Mouse (Mus musculus): Measurements from ENCODE around the gene Olfr139. TPM values are rescaled to one million over a fixed set of nuclear protein-coding genes. Genes with fewer than 3 reads are reported as not detected.

The Olfr139 gene
- not detected in 2 replicates for polyA plus RNA-seq (2012; rRNA removed)

DNA sequence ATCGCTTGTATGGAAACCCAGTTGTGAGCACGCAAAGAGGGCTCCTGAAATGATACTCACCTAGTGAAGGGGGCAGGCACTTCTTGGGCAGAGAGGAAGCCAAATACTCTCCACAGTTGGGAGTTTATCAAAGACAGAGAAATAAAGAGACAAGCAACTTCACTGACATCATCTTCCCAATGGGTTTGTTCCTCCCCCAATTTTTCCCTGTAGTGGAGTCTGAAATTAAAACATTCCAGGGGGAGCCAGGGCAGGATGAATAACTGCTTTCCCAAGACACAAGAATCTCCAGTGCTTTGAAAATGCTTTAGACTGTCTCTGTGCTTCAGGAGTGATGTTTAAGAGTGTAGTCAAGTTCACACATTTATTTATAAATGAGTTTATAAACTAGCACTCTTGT is at the start of gene Olfr139, which contains the start of gene Olfr399:
TSS of gene Olfr139 (minus strand) at position 101 of the 400 bp plus-strand sequence.
TSS of gene Olfr399 (minus strand) at position 165 of the 400 bp plus-strand sequence.
- no peak for TF ChIP-seq CTCF (IDR thresholded peaks at IDR 0.05; ENCODE audit: extremely low read depth, insufficient read length, insufficient replicate concordance, low read depth, low read length)
- no peak for TF ChIP-seq POLR2A (IDR thresholded peaks at IDR 0.05; ENCODE audit: low read depth, low read length)
- 77% methylated on average over 2 of the region's 2 CpGs for WGBS
- Histone ChIP-seq H3K4me3 (ENCODE audit: low read depth, low read length) (no peak within 1 kb of the TSS), H3K27me3 (ENCODE audit: control insufficient read depth, insufficient read depth, low read length) (no peaks in the 10 kb centered on the region), H3K27ac (ENCODE audit: insufficient read depth, low read depth, low read length) (no peak within 1 kb of the TSS), H3K4me1 (ENCODE audit: control insufficient read depth, insufficient read depth, insufficient read length, low read length) (no peaks in the 10 kb centered on the region), H3K36me3 (ENCODE audit: control insufficient read depth, insufficient read depth, low read length) (no peaks in the 10 kb centered on the region)

DNA sequence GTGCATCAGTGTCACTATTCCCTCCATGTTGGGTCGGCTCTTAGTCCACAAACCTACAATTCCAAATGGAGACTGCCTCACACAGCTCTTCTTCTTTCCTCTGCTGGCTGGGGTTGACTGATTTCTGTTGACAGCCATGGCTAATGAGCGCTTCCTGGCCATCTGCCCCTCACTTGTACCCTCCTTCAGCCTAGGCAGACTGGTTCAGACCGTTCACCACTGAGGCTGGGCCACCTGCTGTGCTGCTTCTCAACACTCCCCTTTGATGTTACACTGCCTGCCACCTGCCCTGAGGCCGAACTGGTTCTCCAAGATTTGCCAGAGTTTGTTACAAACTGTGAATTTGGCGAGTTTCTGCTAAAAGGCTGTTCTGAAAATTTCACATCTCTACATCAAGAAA is 48.7 kb upstream of the Olfr139 start:
- WGBS = 35% methylated on average over 5 of the region's 5 CpGs
- no peaks in the 10 kb centered on the region for H3K36me3 ChIP-seq (ENCODE audit: control insufficient read depth, insufficient read depth, low read length)
- no peak for TF ChIP-seq CTCF (IDR thresholded peaks at IDR 0.05; ENCODE audit: extremely low read depth, insufficient read length, insufficient replicate concordance, low read depth, low read length)
- no peak overlapping the region for H3K27ac ChIP-seq (ENCODE audit: insufficient read depth, low read depth, low read length)
- no peaks in the 10 kb centered on the region for H3K27me3 ChIP-seq (ENCODE audit: control insufficient read depth, insufficient read depth, low read length)
- no peaks in the 10 kb centered on the region for H3K4me1 ChIP-seq (ENCODE audit: control insufficient read depth, insufficient read depth, insufficient read length, low read length)
- H3K4me3 ChIP-seq (ENCODE audit: low read depth, low read length) = no peak overlapping the region

DNA sequence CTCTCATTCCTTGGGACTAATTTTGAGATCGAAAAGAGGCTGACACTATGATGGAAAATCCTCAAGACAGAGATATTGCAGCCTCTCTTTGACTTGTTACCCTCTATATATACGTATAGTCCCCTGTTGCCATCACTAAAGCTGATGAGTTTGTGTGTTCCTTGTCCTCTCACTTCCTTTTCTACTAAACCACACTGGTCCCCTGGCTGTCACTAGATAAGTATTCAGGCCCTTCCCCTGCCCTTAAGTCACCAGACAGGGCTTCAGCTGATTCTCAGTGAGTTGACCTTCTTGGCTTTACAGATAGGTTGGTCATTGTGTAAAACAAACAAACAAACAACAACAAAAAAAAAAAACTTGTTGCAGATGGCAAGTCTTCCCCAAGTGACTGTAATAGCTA is 45.2 kb upstream of the Olfr139 start:
- no peaks in the 10 kb centered on the region for H3K36me3 ChIP-seq (ENCODE audit: control insufficient read depth, insufficient read depth, low read length)
- no peaks in the 10 kb centered on the region for H3K4me1 ChIP-seq (ENCODE audit: control insufficient read depth, insufficient read depth, insufficient read length, low read length)
- H3K4me3 ChIP-seq (ENCODE audit: low read depth, low read length) = no peak overlapping the region
- no peaks in the 10 kb centered on the region for H3K27me3 ChIP-seq (ENCODE audit: control insufficient read depth, insufficient read depth, low read length)
- TF ChIP-seq POLR2A (IDR thresholded peaks at IDR 0.05; ENCODE audit: low read depth, low read length) = no peak
- TF ChIP-seq CTCF (IDR thresholded peaks at IDR 0.05; ENCODE audit: extremely low read depth, insufficient read length, insufficient replicate concordance, low read depth, low read length) = no peak
- H3K27ac ChIP-seq (ENCODE audit: insufficient read depth, low read depth, low read length) = no peak overlapping the region
- 50% methylated on average over 2 of the region's 2 CpGs for WGBS

DNA sequence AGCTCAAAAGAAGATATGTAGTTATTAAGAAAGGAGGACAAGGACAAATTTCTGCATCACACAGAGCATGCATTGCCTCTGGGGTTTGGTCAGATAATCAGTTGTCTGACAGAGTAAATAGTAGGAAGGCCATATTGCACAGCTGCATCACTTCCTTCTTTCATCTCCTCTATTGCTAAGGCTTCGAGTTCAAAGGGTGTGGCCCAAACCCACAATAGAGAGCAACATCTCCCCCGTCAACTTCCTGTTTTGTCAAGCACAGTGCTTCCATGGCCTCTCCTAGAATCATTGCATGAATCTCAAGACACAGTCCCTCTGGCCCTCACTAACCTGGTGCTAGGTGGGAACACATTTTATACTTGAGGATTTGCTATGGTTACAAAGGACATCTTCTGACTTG is 44.4 kb upstream of the Olfr139 start:
- no peak overlapping the region for H3K4me3 ChIP-seq (ENCODE audit: low read depth, low read length)
- no peaks in the 10 kb centered on the region for H3K36me3 ChIP-seq (ENCODE audit: control insufficient read depth, insufficient read depth, low read length)
- no peaks in the 10 kb centered on the region for H3K4me1 ChIP-seq (ENCODE audit: control insufficient read depth, insufficient read depth, insufficient read length, low read length)
- TF ChIP-seq POLR2A (IDR thresholded peaks at IDR 0.05; ENCODE audit: low read depth, low read length) = no peak
- no peak for TF ChIP-seq CTCF (IDR thresholded peaks at IDR 0.05; ENCODE audit: extremely low read depth, insufficient read length, insufficient replicate concordance, low read depth, low read length)
- H3K27ac ChIP-seq (ENCODE audit: insufficient read depth, low read depth, low read length) = no peak overlapping the region
- 39% methylated on average over 2 of the region's 2 CpGs for WGBS
- H3K27me3 ChIP-seq (ENCODE audit: control insufficient read depth, insufficient read depth, low read length) = no peaks in the 10 kb centered on the region

DNA sequence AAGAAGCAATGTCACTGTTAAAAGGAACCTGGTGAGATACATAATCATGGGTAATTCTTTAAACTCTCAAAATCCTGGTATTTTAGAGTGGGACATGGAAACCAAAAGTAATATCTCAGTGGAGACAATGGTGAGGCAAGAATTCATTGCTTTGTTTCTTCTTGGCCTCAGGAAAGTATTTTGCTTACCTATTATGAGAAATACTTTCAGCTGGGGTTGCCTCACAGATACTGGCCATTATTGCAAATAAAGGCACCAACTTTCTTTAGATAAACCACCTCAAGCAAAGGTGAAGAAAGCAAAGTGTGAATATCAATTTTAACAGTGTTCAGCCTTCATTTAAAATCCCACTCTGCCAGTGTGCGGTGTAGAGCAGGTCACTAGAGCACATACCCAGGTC is 13.3 kb upstream of the Olfr139 start, which contains the start of gene Zfp616:
TSS of gene Zfp616 (plus strand) at position 301 of the 400 bp plus-strand sequence.
- no peaks in the 10 kb centered on the region for H3K36me3 ChIP-seq (ENCODE audit: control insufficient read depth, insufficient read depth, low read length)
- 85% methylated on average over 1 of the region's 1 CpGs for WGBS
- no peak within 1 kb of the TSS for H3K4me3 ChIP-seq (ENCODE audit: low read depth, low read length)
- TF ChIP-seq POLR2A (IDR thresholded peaks at IDR 0.05; ENCODE audit: low read depth, low read length) = no peak
- TF ChIP-seq CTCF (IDR thresholded peaks at IDR 0.05; ENCODE audit: extremely low read depth, insufficient read length, insufficient replicate concordance, low read depth, low read length) = no peak
- no peak within 1 kb of the TSS for H3K27ac ChIP-seq (ENCODE audit: insufficient read depth, low read depth, low read length)
- no peaks in the 10 kb centered on the region for H3K27me3 ChIP-seq (ENCODE audit: control insufficient read depth, insufficient read depth, low read length)
- H3K4me1 ChIP-seq (ENCODE audit: control insufficient read depth, insufficient read depth, insufficient read length, low read length) = no peaks in the 10 kb centered on the region

DNA sequence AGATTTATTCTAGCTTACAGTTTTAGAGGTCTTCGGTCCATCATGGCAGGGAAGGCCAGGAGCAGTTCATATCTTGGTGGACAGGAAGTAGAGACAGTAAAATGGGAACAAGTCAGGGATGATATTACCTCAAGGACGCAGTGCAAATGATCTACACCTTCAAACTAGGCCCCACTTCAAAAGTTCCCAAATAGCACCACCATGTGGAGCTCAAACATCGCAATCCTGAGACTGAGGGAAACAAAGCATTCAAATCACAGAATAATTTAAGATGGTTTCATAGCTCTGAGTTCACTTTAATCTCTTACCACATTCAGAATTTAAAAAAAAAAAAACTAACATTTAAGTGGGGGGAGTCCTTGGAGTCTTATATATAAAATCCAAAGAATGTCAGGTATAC is 5.0 kb downstream of the Olfr139 start:
- no peak overlapping the region for H3K27ac ChIP-seq (ENCODE audit: insufficient read depth, low read depth, low read length)
- no peaks in the 10 kb centered on the region for H3K36me3 ChIP-seq (ENCODE audit: control insufficient read depth, insufficient read depth, low read length)
- H3K27me3 ChIP-seq (ENCODE audit: control insufficient read depth, insufficient read depth, low read length) = no peaks in the 10 kb centered on the region
- no peak for TF ChIP-seq POLR2A (IDR thresholded peaks at IDR 0.05; ENCODE audit: low read depth, low read length)
- no peak overlapping the region for H3K4me3 ChIP-seq (ENCODE audit: low read depth, low read length)
- no peaks in the 10 kb centered on the region for H3K4me1 ChIP-seq (ENCODE audit: control insufficient read depth, insufficient read depth, insufficient read length, low read length)
- WGBS = 69% methylated on average over 3 of the region's 3 CpGs

Other genes with a start within 250 kb of the Olfr139 start
- not detected in 2 replicates for gene Olfr392, start 239.5 kb downstream of the Olfr139 start, polyA plus RNA-seq (2012; rRNA removed)
- gene Olfr393, start 205.1 kb downstream of the Olfr139 start, polyA plus RNA-seq (2012; rRNA removed) = not detected in 2 replicates
- gene Olfr394, start 165.8 kb downstream of the Olfr139 start, polyA plus RNA-seq (2012; rRNA removed) = not detected in 2 replicates
- gene Olfr395, start 147.3 kb downstream of the Olfr139 start, polyA plus RNA-seq (2012; rRNA removed) = not detected in 2 replicates
- gene Olfr23, start 119.9 kb downstream of the Olfr139 start, polyA plus RNA-seq (2012; rRNA removed) = not detected in 2 replicates
- not detected in 2 replicates for gene Olfr397, start 95.7 kb downstream of the Olfr139 start, polyA plus RNA-seq (2012; rRNA removed)
- gene Olfr398, start 66.1 kb downstream of the Olfr139 start, polyA plus RNA-seq (2012; rRNA removed) = not detected in 2 replicates
- not detected in 2 replicates for gene Olfr399, start 64 bp upstream of the Olfr139 start, polyA plus RNA-seq (2012; rRNA removed)
- gene Zfp616, start 13.4 kb upstream of the Olfr139 start, polyA plus RNA-seq (2012; rRNA removed) = not detected in 2 replicates
- not detected in 2 replicates for gene Olfr401, start 57.2 kb upstream of the Olfr139 start, polyA plus RNA-seq (2012; rRNA removed)
- not detected in 2 replicates for gene Olfr402, start 97.0 kb upstream of the Olfr139 start, polyA plus RNA-seq (2012; rRNA removed)
- gene Olfr403, start 129.7 kb upstream of the Olfr139 start, polyA plus RNA-seq (2012; rRNA removed) = not detected in 2 replicates
- gene Olfr43, start 154.8 kb upstream of the Olfr139 start, polyA plus RNA-seq (2012; rRNA removed) = not detected in 2 replicates
- gene Olfr406, start 203.3 kb upstream of the Olfr139 start, polyA plus RNA-seq (2012; rRNA removed) = not detected in 2 replicates
- not detected in 2 replicates for gene Olfr59, start 227.2 kb upstream of the Olfr139 start, polyA plus RNA-seq (2012; rRNA removed)